Mouse (Mus musculus) limb, embryonic 10.5 days (tissue): ENCODE results near the gene Tpr. TPM values are rescaled to one million over a fixed set of nuclear protein-coding genes. Genes with fewer than 3 reads are reported as not detected.

Experiments used
- DNase-seq: peaks from one replicate; pipeline ENCODE4 v3.0.0-alpha.2; 2017; ENCODE audit warnings: low spot score
- H3K27ac ChIP-seq: fragments of 300-500 bp; sonication (generic); 2 replicates; pipeline ENCODE4 v1.5.1; 2016; ENCODE audit warnings: mild to moderate bottlenecking
- H3K27me3 ChIP-seq: fragments of 300-500 bp; sonication (generic); 2 replicates; pipeline ENCODE4 v1.6.1; 2016; ENCODE audit warnings: low read depth, mild to moderate bottlenecking; ENCODE audit not compliant: poor library complexity, severe bottlenecking
- H3K36me3 ChIP-seq: fragments of 300-500 bp; sonication (generic); 2 replicates; pipeline ENCODE4 v1.6.1; 2016; ENCODE audit warnings: mild to moderate bottlenecking, moderate library complexity
- H3K4me1 ChIP-seq: fragments of 300-500 bp; sonication (generic); 2 replicates; pipeline ENCODE4 v1.6.1; 2016
- H3K4me3 ChIP-seq: fragments of 300-500 bp; sonication (generic); 2 replicates; pipeline ENCODE4 v1.5.1; 2016; ENCODE audit warnings: mild to moderate bottlenecking, moderate library complexity
- H3K9me3 ChIP-seq: fragments of 300-500 bp; sonication (generic); replicated peaks from 2 replicates; pipeline ENCODE4 v1.6.1; 2016; ENCODE audit warnings: mild to moderate bottlenecking
- WGBS: fragments of 180-500 bp; shearing (Covaris S2); methylation state at CpG from one replicate; pipeline ENCODE4 v1.1.7; 2016; 5-methylcytosine and 5-hydroxymethylcytosine counted together
- polyA plus RNA-seq: library from polyadenylated mRNA; unstranded; fragments of >200 nt; fragmentation: Nextera tagmentation; extraction: Ambion mirVana; gene quantifications from 2 replicates; pipeline ENCODE4 v1.2.1, GENCODE M21; 2016

The Tpr gene
- polyA plus RNA-seq, 1 experiment from 2014 or later = 183 TPM

DNA sequence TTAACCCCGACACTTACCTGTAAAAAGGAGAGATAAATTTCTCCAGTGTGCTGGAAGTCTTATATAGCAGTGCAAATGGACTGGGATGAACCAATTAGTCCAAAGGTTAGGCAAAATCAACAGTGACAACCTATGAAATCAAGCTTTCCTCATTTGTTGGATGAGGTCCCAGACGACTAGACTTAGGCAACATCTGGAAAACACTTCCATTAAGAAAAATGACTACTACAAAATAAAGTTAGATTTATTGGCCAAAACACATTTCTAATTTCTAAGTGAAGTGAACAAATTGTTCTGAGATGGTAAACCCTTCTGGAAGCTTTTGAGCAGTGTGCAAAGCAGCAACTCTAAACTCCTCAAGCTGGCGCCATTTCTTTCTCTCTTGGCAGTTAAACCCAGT, 73.5 kb downstream of the Tpr start, which contains the start of gene Prg4:
Gene Prg4, minus strand, starts transcription at position 34 of the 400 bp plus-strand sequence.
- no peak for DNase-seq
- no peak within 1 kb of the TSS for H3K27ac ChIP-seq
- 82% methylated on average over 3 of the region's 3 CpGs for WGBS

DNA sequence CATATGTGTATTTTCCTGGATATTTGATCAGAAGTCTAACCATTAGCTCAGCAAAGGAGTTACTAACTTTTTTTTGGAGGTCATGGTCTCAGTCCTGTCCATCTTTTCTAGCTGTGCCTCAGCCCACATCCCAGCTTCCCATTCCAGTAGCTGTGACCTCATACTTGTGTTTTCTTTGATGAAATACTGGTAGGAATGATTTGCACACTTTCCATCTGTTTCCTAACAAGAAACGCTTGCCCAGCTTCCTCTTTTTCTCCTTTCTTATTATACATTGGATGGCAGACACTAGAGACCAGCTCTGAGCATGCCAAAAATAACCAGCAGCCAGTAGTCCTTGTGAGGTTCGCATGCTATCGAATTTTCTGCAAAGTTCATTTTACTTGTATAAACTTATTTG, 77.4 kb downstream of the Tpr start:
- Histone ChIP-seq H3K4me1 (peaks cover 2% of the 10 kb centered on the region; the same call in 1 of the 2 replicates), H3K36me3 (no peaks in the 10 kb centered on the region), H3K27me3 (no peaks in the 10 kb centered on the region), H3K27ac (no peak overlapping the region), H3K4me3 (no peak overlapping the region), H3K9me3 (peaks cover 2% of the 10 kb centered on the region; the same call in 1 of the 2 replicates)
- 88% methylated on average over 3 of the region's 3 CpGs for WGBS
- no peak for DNase-seq

More for the DNA sequence above, 73.5 kb downstream of the Tpr start, which contains the start of gene Prg4:
- Histone ChIP-seq H3K4me1 (no peaks in the 10 kb centered on the region; the same call in 1 of the 2 replicates), H3K27me3 (no peaks in the 10 kb centered on the region), H3K9me3 (no peaks in the 10 kb centered on the region), H3K36me3 (no peaks in the 10 kb centered on the region), H3K4me3 (no peak within 1 kb of the TSS)

DNA sequence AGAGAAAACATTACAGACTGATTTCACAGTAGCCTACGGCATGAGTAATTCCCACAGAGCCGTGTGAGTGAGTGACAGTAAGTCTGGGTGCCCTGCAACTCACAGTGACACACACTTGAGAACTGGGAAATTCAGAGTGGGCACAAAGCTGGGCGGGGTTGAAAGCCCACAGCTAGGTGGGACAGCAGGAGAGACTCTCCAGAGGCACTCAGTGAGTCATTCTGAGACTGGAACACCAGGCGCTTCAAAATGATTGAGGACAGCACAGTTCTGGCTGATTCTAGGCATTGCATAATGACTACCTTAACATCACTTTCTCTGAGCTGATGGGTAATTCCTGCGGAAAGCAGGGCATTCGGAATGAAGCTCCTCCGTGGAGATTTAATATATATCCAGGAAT, 79.9 kb downstream of the Tpr start:
- Histone ChIP-seq H3K4me3 (no peak overlapping the region), H3K9me3 (peaks cover 2% of the 10 kb centered on the region; the same call in 1 of the 2 replicates), H3K36me3 (no peaks in the 10 kb centered on the region), H3K27ac (no peak overlapping the region), H3K4me1 (peaks cover 13% of the 10 kb centered on the region), H3K27me3 (no peaks in the 10 kb centered on the region)
- DNase-seq = no peak
- WGBS = 87% methylated on average over 7 of the region's 7 CpGs

DNA sequence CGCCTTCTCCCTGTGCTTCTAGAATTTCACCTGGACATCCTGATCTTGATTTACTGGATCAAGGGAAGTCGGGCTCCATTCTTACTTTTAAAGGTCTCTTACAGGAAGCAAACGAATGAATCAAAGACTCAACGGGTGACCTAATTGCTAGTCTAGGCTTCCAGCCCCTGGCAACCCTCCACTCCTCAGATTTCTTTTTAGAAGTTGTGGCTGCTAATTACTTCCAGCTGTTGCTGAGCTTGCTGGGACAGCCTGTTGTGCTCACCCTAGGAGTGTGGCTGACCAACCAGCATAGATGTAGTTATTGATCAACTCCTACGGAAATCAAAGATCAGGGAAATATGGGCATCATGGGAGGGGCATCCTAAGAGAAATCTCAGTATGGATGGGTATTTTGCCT, 88.0 kb downstream of the Tpr start:
- H3K27ac ChIP-seq = peak overlapping the region; percentile 75

GRCm38 (mm10) chr1:150489148-150489547, 96.5 kb downstream of the Tpr start:
- Histone ChIP-seq H3K27me3 (no peaks in the 10 kb centered on the region), H3K36me3 (no peaks in the 10 kb centered on the region), H3K27ac (no peak overlapping the region), H3K4me3 (no peak overlapping the region), H3K4me1 (peaks cover 11% of the 10 kb centered on the region), H3K9me3 (no peaks in the 10 kb centered on the region)
- DNase-seq = no peak
- WGBS = 99% methylated on average over 2 of the region's 2 CpGs

More for the DNA sequence above, 88.0 kb downstream of the Tpr start:
- no peaks in the 10 kb centered on the region for H3K27me3 ChIP-seq
- 15% methylated on average over 5 of the region's 5 CpGs for WGBS
- DNase-seq = peak; percentile 71
- no peaks in the 10 kb centered on the region for H3K9me3 ChIP-seq
- no peak overlapping the region for H3K4me3 ChIP-seq
- peaks cover 30% of the 10 kb centered on the region for H3K4me1 ChIP-seq
- H3K36me3 ChIP-seq = peaks cover 2% of the 10 kb centered on the region; the same call in 1 of the 2 replicates

- WGBS = 79% methylated on average over 6 of the region's 6 CpGs
- H3K36me3 ChIP-seq = no peaks in the 10 kb centered on the region
- H3K4me3 ChIP-seq = no peak overlapping the region
- no peak overlapping the region for H3K27ac ChIP-seq
- H3K27me3 ChIP-seq = no peaks in the 10 kb centered on the region
- H3K4me1 ChIP-seq = no peaks in the 10 kb centered on the region
- DNase-seq = no peak
- no peaks in the 10 kb centered on the region for H3K9me3 ChIP-seq
Measured at GRCm38 (mm10) chr1:150496626-150497302, 104.1 kb downstream of the Tpr start.

DNA sequence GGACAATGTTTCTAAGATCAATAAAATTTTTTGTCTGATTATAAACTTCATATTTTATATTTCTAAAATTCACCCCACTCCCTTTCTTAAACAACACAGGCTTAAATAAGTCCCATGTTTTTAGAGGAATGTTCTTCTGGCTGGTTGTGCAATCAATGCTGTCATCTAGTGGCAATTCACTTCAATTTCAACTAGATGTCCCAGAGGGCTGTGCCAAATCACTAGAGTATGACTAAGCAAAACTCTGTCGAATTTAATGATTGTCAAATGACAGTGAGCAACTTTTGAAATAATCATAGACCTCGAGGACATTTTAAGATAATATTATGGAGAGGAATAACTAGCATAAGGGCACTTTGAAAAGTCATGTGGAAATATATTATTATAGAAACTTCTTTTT, 105.1 kb downstream of the Tpr start:
- no peaks in the 10 kb centered on the region for H3K36me3 ChIP-seq
- H3K4me1 ChIP-seq = no peaks in the 10 kb centered on the region
- no peaks in the 10 kb centered on the region for H3K9me3 ChIP-seq
- 76% methylated on average over 2 of the region's 2 CpGs for WGBS
- DNase-seq = no peak
- no peak overlapping the region for H3K4me3 ChIP-seq
- H3K27me3 ChIP-seq = no peaks in the 10 kb centered on the region
- H3K27ac ChIP-seq = no peak overlapping the region

- WGBS = 85% methylated on average over 2 of the region's 2 CpGs
- Histone ChIP-seq H3K36me3 (no peaks in the 10 kb centered on the region), H3K27ac (no peak overlapping the region), H3K4me3 (no peak overlapping the region), H3K27me3 (no peaks in the 10 kb centered on the region), H3K9me3 (no peaks in the 10 kb centered on the region), H3K4me1 (no peaks in the 10 kb centered on the region)
- no peak for DNase-seq
Measured at GRCm38 (mm10) chr1:150498177-150498576, 105.5 kb downstream of the Tpr start.

Other genes starting within 250 kb of the Tpr start
- not detected in 2 replicates for gene Pdc, start 73.4 kb upstream of the Tpr start, polyA plus RNA-seq
- 22.1 and 26.0 TPM in 2 replicates for gene Odr4, start 242 bp downstream of the Tpr start, polyA plus RNA-seq
- gene Prg4, start 73.3 kb downstream of the Tpr start, polyA plus RNA-seq = 0.46 and 0.51 TPM in 2 replicates